Mouse (Mus musculus): Measurements from ENCODE around the gene Dhodh.

DNA sequence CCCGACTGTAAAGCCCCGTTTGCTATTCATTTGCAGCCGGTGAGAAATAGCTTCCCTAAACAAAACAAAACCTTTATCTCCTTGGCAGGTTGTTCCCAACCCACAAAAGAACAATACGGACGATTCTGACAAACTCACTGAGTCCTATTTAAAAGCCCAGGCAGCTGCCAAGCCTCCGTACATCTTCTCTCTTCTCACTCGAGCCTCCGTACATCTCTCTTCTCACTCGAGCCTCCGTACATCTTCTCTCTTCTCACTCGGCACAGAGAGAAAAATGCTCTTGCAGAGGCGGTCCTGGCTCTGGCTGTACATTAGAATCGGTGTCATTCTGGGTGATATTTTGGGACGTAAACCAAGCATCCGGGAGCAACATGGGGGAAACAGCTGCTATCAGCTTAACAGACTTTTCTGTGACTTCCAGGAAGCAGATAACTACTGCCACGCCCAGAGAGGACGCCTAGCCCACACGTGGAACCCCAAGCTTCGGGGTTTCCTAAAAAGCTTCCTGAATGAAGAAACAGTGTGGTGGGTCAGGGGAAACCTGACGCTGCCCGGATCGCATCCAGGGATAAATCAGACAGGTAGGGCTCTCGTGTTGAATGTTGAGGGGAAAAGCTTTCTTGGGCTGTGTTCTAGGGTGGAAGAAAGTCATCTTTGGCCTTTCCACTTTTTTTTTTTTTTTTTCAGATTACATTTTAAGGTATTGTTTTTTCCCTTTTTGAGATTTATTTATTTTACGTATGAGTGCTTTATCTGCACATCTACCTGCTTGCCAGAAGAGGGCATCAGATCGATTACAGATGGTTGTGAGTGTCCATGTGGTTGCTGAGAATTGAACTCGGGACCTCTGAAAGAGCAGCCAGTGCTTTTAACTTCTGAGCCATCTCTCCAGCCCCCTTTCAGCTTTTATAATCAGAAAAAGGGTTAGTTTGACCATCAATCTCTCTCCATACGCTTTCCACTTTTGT, 6.1 kb upstream of the Dhodh start, which contains the start of gene Pkd1l3:
- TF ChIP-seq MAFK (IDR thresholded peaks at IDR 0.05; ENCODE audit: insufficient read depth, low read depth, low read length) (no peak), ZNF384 (IDR thresholded peaks at IDR 0.05; ENCODE audit: low read depth, low read length) (0 out of 2 replicates have a peak, but pooled peaks have one; percentile 33), HCFC1 (IDR thresholded peaks at IDR 0.05; ENCODE audit: borderline replicate concordance, insufficient read depth, low read length) (no peak)
